Mouse (Mus musculus) embryo, embryonic 11 days (tissue): ENCODE results near the gene Sh3d19.
"Not testable (repeated sequence)": the region's sequence is repeated elsewhere in the genome, so short reads cannot be mapped to it uniquely, and the experiment has no call there.

Experiments used
- DNase-seq: peaks from one replicate; pipeline ENCODE4 v3.0.0-alpha.2; 2015

Gene Sh3d19

GRCm38 (mm10) chr3:86103449-86104291 lies 132.8 kb downstream of the Sh3d19 start:
- no peak for DNase-seq

GRCm38 (mm10) chr3:86104433-86104832 lies 133.5 kb downstream of the Sh3d19 start:
- not testable (repeated sequence) for DNase-seq

GRCm38 (mm10) chr3:86104909-86105308 lies 134.0 kb downstream of the Sh3d19 start:
- DNase-seq: no peak

- DNase-seq: no peak
These were observed 135.2 kb downstream of the Sh3d19 start for GRCm38 (mm10) chr3:86106086-86106632.

GRCm38 (mm10) chr3:86107637-86108539 lies 137.0 kb downstream of the Sh3d19 start:
- no peak for DNase-seq

- no peak for DNase-seq
These were observed 137.7 kb downstream of the Sh3d19 start for GRCm38 (mm10) chr3:86108576-86108975.

GRCm38 (mm10) chr3:86109099-86109498 lies 138.2 kb downstream of the Sh3d19 start:
- DNase-seq: no peak

- peak; percentile 86 for DNase-seq
These were observed 139.2 kb downstream of the Sh3d19 start for GRCm38 (mm10) chr3:86110077-86110476.

- DNase-seq: no peak
These were observed 141.9 kb downstream of the Sh3d19 start for GRCm38 (mm10) chr3:86112766-86113165.

GRCm38 (mm10) chr3:86114659-86115338 lies 143.9 kb downstream of the Sh3d19 start:
- peak; percentile 26 for DNase-seq

GRCm38 (mm10) chr3:86116951-86117350 lies 146.0 kb downstream of the Sh3d19 start:
- DNase-seq: no peak

GRCm38 (mm10) chr3:86119237-86119932 lies 148.5 kb downstream of the Sh3d19 start:
- peak; percentile 28 for DNase-seq

GRCm38 (mm10) chr3:86122156-86122555 lies 151.2 kb downstream of the Sh3d19 start:
- DNase-seq: no peak

GRCm38 (mm10) chr3:86123251-86123746 lies 152.4 kb downstream of the Sh3d19 start:
- DNase-seq: no peak

GRCm38 (mm10) chr3:86129757-86130156 lies 158.8 kb downstream of the Sh3d19 start:
- peak; percentile 58 for DNase-seq

- DNase-seq: no peak
These were observed 164.2 kb downstream of the Sh3d19 start for GRCm38 (mm10) chr3:86134939-86135638.

- DNase-seq: no peak
These were observed 165.1 kb downstream of the Sh3d19 start for GRCm38 (mm10) chr3:86135886-86136563.

- DNase-seq: no peak
These were observed 166.1 kb downstream of the Sh3d19 start for GRCm38 (mm10) chr3:86136936-86137574.

- DNase-seq: no peak
These were observed 168.8 kb downstream of the Sh3d19 start for GRCm38 (mm10) chr3:86139660-86140059.

GRCm38 (mm10) chr3:86141366-86141765 lies 170.5 kb downstream of the Sh3d19 start:
- peak; percentile 20 for DNase-seq
